Mouse (Mus musculus): Measurements from ENCODE around the gene Frmd8. TPM values are rescaled to one million over a fixed set of nuclear protein-coding genes. Genes with fewer than 3 reads are reported as not detected.
A peak's percentile ranks its signal among the peaks of the same experiment; 100 is the strongest.

Gene Frmd8
- polyA plus RNA-seq, 1 experiment from 2014 or later: 13.8 TPM

DNA sequence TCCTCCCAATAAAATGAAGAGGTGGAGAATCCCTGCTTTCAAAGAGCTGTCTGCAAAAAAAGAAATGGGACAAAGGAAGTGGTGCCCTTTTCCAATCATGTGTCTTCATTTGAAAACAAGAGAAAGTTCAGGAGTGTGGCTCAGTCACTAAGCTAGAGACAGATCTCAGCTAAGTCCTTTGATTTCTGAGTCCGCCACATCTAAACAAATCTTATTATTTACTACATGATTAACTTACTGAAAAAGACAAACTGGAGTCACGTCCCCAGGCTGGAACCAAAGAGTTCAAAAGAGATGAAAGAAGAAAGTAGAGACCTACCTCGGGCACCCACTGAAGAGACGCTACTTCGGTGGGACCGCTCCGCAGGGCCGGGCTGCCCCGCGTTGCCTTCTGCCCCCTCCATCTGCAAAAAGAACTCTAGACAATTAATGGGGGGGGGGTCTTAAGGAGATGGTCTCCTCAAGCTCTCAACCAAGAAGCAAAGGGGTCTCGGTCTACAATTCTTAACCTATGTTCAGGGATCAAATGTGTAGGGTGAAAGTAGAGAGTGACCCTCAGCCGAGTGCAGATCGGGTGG, 594 bp downstream of the Frmd8 start:
- Histone ChIP-seq H3K9me3 (ENCODE audit: control insufficient read depth, low read length) (no peaks in the 10 kb centered on the region), H3K27ac (replicated peaks) (peak overlapping the region; percentile 73), H3K9ac (ENCODE audit: low read length) (peak overlapping the region; percentile 84), H3K36me3 (ENCODE audit: control insufficient read depth, insufficient read depth, low read length) (no peaks in the 10 kb centered on the region; the same call in 1 of the 2 replicates), H3K4me3 (ENCODE audit: low read depth, low read length) (peak overlapping the region; percentile 76), H3K4me2 (replicated peaks; ENCODE audit: low read depth) (peak overlapping the region; percentile 93), H3K27me3 (ENCODE audit: control insufficient read depth, insufficient read depth, low read length) (no peaks in the 10 kb centered on the region), H3K4me1 (replicated peaks; ENCODE audit: control insufficient read depth, insufficient read depth) (no peaks in the 10 kb centered on the region; the same call in 1 of the 2 replicates)
- ATAC-seq (ENCODE audit: low FRiP score, low TSS enrichment) (no peak), DNase-seq (ENCODE audit: low spot score) (no peak)
- TF ChIP-seq EP300 (optimal IDR thresholded peaks at IDR 0.05) (no peak), CTCF (IDR thresholded peaks at IDR 0.05; ENCODE audit: low read depth) (no peak)
- WGBS: 7% methylated on average over 13 of the region's 13 CpGs

DNA sequence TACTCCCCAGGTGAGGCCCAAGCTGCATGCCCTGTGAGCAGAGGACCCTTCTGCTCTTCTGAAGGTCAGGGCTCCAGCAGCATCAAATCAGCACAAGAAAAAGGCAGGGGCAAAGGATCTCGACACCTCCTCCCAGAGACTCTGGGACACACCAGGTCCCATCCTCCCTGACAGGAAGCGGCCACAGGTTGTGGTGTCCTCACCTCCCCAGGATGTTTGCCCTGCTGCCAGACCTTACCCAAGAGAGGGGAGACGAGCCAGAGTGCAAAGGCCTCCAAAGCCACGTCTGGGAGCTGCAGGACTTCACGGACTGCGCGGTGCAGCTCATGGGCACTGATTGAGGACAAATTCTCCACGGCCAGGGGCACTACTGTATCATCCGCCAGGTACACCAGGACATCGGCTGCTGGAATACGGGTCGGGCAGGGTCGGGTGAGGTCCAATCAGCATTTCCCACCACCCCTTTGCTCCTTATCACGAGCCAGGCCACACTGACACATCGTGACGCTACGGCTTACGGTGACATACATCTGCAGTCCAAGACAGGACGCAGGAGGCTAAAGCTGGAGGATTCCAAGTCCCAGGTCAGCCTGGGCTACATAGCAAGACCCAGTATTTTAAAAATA, 2.0 kb downstream of the Frmd8 start:
- Histone ChIP-seq H3K4me3 (ENCODE audit: low read depth, low read length) (no peak overlapping the region), H3K27me3 (ENCODE audit: control insufficient read depth, insufficient read depth, low read length) (no peaks in the 10 kb centered on the region), H3K27ac (replicated peaks) (no peak overlapping the region), H3K36me3 (ENCODE audit: control insufficient read depth, insufficient read depth, low read length) (no peaks in the 10 kb centered on the region; the same call in 1 of the 2 replicates), H3K9me3 (ENCODE audit: control insufficient read depth, low read length) (no peaks in the 10 kb centered on the region), H3K4me2 (replicated peaks; ENCODE audit: low read depth) (no peak overlapping the region), H3K4me1 (replicated peaks; ENCODE audit: control insufficient read depth, insufficient read depth) (no peaks in the 10 kb centered on the region; the same call in 1 of the 2 replicates), H3K9ac (ENCODE audit: low read length) (no peak overlapping the region)
- no peak for ATAC-seq (ENCODE audit: low FRiP score, low TSS enrichment)
- WGBS: 83% methylated on average over 19 of the region's 19 CpGs
- TF ChIP-seq EP300 (optimal IDR thresholded peaks at IDR 0.05): no peak
- no peak for TF ChIP-seq CTCF (IDR thresholded peaks at IDR 0.05; ENCODE audit: low read depth)
- DNase-seq (ENCODE audit: low spot score): no peak

DNA sequence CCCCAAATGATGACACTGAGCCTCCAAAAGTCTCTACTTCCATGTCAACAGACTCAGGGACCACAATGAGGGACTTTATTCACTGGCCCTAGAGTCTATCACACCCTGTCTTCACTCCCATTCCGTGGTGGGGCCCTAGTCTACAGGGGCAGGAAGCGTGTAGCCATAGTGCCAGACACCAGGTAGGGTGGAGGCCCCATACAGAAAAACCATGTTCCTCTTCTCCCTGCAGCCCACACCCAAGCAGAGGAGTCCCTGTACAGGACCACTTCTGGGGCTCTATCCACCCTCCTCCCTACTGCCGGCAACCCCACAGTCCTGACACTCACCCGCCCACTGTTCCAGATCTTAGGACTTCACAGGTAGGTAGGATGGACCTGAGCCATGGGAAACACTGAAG, 2.5 kb downstream of the Frmd8 start:
- Histone ChIP-seq H3K27me3 (ENCODE audit: control insufficient read depth, insufficient read depth, low read length) (no peaks in the 10 kb centered on the region), H3K4me1 (replicated peaks; ENCODE audit: control insufficient read depth, insufficient read depth) (no peaks in the 10 kb centered on the region; the same call in 1 of the 2 replicates), H3K27ac (replicated peaks) (no peak overlapping the region), H3K4me2 (replicated peaks; ENCODE audit: low read depth) (no peak overlapping the region), H3K36me3 (ENCODE audit: control insufficient read depth, insufficient read depth, low read length) (no peaks in the 10 kb centered on the region; the same call in 1 of the 2 replicates), H3K4me3 (ENCODE audit: low read depth, low read length) (no peak overlapping the region), H3K9ac (ENCODE audit: low read length) (no peak overlapping the region), H3K9me3 (ENCODE audit: control insufficient read depth, low read length) (no peaks in the 10 kb centered on the region)
- 84% methylated on average over 4 of the region's 4 CpGs for WGBS
- TF ChIP-seq CTCF (IDR thresholded peaks at IDR 0.05; ENCODE audit: low read depth) (no peak), EP300 (optimal IDR thresholded peaks at IDR 0.05) (no peak)
- DNase-seq (ENCODE audit: low spot score) (no peak), ATAC-seq (ENCODE audit: low FRiP score, low TSS enrichment) (no peak)

DNA sequence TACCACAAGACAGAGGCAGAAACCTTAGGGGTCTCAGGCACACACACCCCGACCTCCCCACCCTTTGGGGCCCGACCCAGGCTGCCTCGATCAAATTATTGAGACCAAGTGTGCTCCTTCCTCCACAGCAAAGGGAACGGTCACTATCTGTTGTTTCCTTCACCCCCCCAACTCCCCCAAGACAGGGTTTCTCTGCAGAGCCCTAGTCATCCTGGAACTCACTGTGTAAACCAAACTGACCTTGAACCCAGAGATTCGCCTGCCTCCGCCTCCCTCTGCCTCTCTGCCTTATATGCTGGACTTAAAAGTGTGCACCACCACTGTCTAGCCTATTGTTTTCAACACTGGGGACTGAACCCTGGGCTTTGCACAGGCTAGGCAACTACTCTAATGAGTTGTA, 3.4 kb downstream of the Frmd8 start:
- ATAC-seq (ENCODE audit: low FRiP score, low TSS enrichment) (no peak), DNase-seq (ENCODE audit: low spot score) (no peak)
- peak overlapping the region; percentile 58 for H3K27ac ChIP-seq (replicated peaks)
- TF ChIP-seq EP300 (optimal IDR thresholded peaks at IDR 0.05) (no peak), CTCF (IDR thresholded peaks at IDR 0.05; ENCODE audit: low read depth) (no peak)
- H3K36me3 ChIP-seq (ENCODE audit: control insufficient read depth, insufficient read depth, low read length): no peaks in the 10 kb centered on the region; the same call in 1 of the 2 replicates
- H3K9me3 ChIP-seq (ENCODE audit: control insufficient read depth, low read length): no peaks in the 10 kb centered on the region
- WGBS: 44% methylated on average over 6 of the region's 6 CpGs
- no peak overlapping the region for H3K4me3 ChIP-seq (ENCODE audit: low read depth, low read length)
- no peaks in the 10 kb centered on the region for H3K27me3 ChIP-seq (ENCODE audit: control insufficient read depth, insufficient read depth, low read length)
- 0 out of 2 replicates have a peak overlapping the region, but pooled peaks have one; percentile 27 for H3K9ac ChIP-seq (ENCODE audit: low read length)
- H3K4me2 ChIP-seq (replicated peaks; ENCODE audit: low read depth): no peak overlapping the region
- no peaks in the 10 kb centered on the region; the same call in 1 of the 2 replicates for H3K4me1 ChIP-seq (replicated peaks; ENCODE audit: control insufficient read depth, insufficient read depth)

DNA sequence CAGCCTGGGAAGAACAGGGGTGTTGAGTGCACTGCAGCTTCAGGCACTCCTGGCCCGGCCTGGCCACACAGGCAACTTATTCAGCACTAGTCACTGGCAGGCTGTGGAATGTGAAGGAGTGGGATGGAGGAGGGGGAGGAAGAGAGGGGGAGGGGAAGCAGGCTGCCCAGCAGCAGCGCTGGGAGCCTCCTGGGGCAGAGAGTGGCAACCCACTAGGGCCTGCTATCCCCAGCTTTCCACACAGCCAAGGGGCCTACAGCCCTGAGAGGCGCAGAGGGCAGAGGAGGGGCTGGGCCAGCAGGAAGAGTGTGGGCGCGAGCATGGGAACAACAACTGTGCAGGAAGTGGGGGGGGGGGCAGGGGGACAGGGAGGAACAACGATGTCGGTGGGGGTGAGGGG, 3.8 kb downstream of the Frmd8 start:
- 0 out of 2 replicates have a peak, but pooled peaks have one; percentile 7 for ATAC-seq (ENCODE audit: low FRiP score, low TSS enrichment)

DNA sequence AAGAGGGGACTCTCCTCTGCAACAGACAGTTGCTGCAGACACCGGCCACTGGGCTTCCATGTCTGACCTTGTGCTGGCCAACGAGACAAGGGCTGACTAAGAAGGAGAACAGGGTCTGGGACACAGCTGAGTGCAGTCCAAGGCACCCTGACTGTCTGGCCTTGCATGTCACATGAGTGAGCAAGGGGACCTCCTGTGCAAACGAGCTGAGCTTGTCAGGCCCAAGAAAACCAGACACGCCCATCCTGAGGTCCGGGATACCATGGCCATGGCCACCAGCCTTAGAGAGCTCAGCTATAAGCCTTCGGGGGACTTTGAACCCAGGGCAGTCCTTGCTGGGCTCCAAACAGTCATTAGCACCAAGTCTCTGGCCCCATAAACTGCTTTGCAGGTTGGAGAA, 7.0 kb downstream of the Frmd8 start:
- DNase-seq (ENCODE audit: low spot score): no peak
- Histone ChIP-seq H3K4me3 (ENCODE audit: low read depth, low read length) (no peak overlapping the region), H3K27ac (replicated peaks) (no peak overlapping the region), H3K9ac (ENCODE audit: low read length) (no peak overlapping the region), H3K36me3 (ENCODE audit: control insufficient read depth, insufficient read depth, low read length) (peaks cover 3% of the 10 kb centered on the region), H3K27me3 (ENCODE audit: control insufficient read depth, insufficient read depth, low read length) (no peaks in the 10 kb centered on the region), H3K9me3 (ENCODE audit: control insufficient read depth, low read length) (no peaks in the 10 kb centered on the region), H3K4me2 (replicated peaks; ENCODE audit: low read depth) (no peak overlapping the region), H3K4me1 (replicated peaks; ENCODE audit: control insufficient read depth, insufficient read depth) (no peaks in the 10 kb centered on the region)
- WGBS: 69% methylated on average over 6 of the region's 6 CpGs
- no peak for ATAC-seq (ENCODE audit: low FRiP score, low TSS enrichment)
- TF ChIP-seq CTCF (IDR thresholded peaks at IDR 0.05; ENCODE audit: low read depth): no peak
- TF ChIP-seq EP300 (optimal IDR thresholded peaks at IDR 0.05): no peak

More for the DNA sequence above, 3.8 kb downstream of the Frmd8 start:
- H3K27me3 ChIP-seq (ENCODE audit: control insufficient read depth, insufficient read depth, low read length): no peaks in the 10 kb centered on the region
- no peak overlapping the region for H3K4me3 ChIP-seq (ENCODE audit: low read depth, low read length)
- TF ChIP-seq EP300 (optimal IDR thresholded peaks at IDR 0.05) (no peak), CTCF (IDR thresholded peaks at IDR 0.05; ENCODE audit: low read depth) (no peak)
- H3K4me1 ChIP-seq (replicated peaks; ENCODE audit: control insufficient read depth, insufficient read depth): no peaks in the 10 kb centered on the region; the same call in 1 of the 2 replicates
- peak overlapping the region; percentile 58 for H3K27ac ChIP-seq (replicated peaks)
- no peak overlapping the region for H3K4me2 ChIP-seq (replicated peaks; ENCODE audit: low read depth)
- no peaks in the 10 kb centered on the region; the same call in 1 of the 2 replicates for H3K36me3 ChIP-seq (ENCODE audit: control insufficient read depth, insufficient read depth, low read length)
- no peaks in the 10 kb centered on the region for H3K9me3 ChIP-seq (ENCODE audit: control insufficient read depth, low read length)
- no peak for DNase-seq (ENCODE audit: low spot score)
- WGBS: 30% methylated on average over 7 of the region's 7 CpGs
- peak overlapping the region; percentile 27; the same call in 1 of the 2 replicates for H3K9ac ChIP-seq (ENCODE audit: low read length)
